Mouse (Mus musculus) c-Kit-positive CD71-positive TER-119-negative erythroid progenitor cells, embryonic 14.5 days (primary cell): ENCODE measurements around the gene Tnfsfm13.

ENCODE experiments used
- DNase-seq: peaks from one replicate; pipeline ENCODE4 v3.0.0-alpha.2; 2013; ENCODE audit warnings: low read depth

Tnfsfm13 gene

DNA sequence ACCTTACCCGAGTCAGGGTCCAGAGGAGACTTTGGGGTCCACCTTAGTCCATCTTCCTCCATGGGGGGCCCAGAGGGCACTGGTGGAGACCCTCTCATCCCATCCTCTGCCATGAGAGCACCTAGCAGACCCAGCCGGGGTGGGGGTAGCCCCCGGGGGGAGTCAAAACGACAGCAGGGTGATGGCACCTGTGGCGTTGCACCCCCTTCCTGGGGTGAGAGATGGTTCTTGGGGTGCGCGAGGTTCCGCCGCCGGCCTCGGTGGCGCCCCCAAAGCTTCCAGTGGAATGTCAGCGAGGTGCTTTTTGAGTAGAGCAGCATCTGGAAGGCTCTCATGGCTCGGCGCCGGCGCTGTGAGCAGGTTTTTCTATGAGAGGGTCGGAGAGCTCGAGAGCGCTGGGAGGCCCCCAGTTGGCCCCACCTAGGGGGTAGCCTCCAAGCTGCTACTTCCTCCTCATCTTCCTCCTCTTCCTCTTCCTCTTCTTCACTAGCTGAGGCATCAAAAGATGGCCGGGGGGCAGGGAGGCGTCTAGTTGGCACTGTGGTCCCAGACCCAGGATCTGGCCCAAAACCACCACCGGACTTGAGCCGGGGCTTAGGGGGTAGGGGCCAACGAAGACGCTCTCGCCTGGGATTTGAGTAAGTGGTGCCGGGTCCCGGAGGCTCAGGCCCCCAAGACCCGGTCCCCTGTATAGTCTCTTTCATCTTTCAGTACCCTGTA is 15.6 kb downstream of the Tnfsfm13 start:
- no peak for DNase-seq

DNA sequence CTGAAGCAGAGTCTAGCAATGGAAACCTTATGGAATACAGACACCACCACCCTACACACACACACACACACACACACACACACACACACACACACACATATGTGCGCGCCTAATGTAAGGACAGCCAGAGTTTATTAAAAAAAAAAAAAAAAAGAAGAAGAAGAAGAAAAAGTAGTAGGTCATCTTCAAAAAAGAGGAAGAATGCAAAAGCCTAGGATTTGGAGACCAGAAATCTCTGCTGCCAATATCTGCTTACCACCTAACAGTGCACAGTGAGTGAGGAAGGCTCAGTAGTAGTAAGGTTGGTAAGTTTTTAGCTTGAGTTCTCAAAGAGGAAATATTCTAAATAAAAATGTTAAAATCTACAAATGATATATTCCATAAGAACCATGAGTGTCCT is 16.8 kb downstream of the Tnfsfm13 start:
- no peak for DNase-seq

DNA sequence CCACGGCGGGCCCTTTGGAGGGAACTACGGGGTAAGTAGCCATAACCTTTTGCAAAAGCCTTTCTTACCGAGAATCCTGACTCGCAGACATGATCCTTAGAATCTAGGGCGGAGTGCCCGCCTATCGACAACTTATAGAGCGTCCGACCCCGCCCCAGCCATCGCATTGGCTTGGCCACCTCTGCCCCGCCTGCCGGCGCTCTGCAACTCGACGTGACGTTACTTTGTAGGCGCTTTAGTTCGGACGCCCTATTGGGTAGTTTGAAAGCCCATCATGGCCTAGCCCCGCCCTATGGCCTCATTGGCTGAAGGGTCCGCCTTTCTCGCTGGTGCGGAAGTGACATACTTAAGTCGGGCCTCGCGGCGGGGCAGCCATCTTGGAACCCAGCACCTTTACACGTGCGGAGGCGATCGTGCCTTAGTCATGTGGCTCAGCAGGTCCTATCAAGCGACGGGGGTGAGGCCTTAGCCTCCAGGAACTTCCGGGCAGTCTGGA is 23.6 kb downstream of the Tnfsfm13 start, which contains the start of gene Eif4a1:
TSS of gene Eif4a1 (minus strand) at position 213 of the 496 bp plus-strand sequence.
- peak; percentile 100 for DNase-seq

DNA sequence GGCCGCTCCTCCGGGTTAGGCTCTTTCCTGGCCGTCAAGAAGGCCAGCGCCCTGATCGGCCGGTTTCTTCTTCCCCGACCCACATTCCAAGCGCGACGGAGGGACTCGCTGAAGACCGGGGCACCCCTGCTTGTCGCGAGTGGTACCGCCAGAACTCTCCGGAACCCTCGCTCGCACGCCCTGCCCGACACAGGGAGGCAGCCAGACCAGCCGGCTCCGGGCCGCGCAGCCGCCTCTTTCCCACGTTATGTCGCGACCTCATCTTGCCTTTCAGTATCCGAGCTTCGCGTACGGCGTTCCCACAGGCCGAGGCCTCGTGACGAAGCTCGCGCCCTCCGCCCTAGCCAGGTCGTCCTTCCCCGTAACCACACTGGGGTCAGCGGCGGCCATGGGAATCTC is 24.2 kb downstream of the Tnfsfm13 start:
- DNase-seq = no peak

DNA sequence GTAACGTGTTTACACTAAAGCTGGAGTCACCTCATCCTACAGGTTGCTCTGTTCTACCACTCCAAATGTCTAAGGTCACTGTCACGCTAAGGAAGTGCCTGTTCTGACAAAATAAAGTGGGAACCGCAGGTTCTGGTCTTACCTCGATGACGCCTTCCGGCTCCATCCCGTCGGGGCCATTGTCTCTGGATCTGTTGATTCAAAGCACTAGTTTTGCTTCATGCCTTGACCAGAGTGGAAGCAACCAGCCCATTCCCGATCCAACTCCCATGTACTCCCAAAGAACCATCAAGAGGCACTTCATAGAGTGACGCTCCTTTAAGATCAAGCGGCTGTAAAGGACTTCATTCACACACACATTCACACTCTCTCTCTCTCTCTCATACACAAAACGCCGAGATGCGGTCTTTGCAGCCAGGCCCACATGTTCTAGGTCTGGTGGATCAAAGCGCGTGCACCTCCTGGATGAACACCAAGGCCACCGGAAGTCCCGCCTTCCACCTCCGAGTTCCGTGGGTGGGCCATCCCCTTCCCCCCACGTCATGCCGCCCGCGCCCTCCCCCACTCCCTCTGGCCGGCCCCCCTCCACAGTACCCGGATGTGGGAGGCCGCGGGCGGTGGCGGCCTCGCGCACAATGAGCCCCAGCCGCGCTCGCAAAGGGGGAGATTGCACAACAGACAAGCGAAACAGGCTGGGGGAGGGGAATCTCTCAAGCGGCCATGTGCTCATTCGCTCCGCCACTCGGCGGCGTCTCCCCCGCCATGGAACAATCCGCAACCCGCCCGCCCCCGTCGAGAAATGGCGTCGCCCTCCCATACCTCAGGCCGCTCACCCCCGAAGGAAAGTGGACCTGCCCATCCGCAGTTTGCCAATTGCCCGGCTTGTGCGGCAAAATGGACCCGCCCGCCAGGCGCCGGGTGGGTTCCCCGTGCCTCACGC is 24.8 kb downstream of the Tnfsfm13 start:
- peak; percentile 86 for DNase-seq

DNA sequence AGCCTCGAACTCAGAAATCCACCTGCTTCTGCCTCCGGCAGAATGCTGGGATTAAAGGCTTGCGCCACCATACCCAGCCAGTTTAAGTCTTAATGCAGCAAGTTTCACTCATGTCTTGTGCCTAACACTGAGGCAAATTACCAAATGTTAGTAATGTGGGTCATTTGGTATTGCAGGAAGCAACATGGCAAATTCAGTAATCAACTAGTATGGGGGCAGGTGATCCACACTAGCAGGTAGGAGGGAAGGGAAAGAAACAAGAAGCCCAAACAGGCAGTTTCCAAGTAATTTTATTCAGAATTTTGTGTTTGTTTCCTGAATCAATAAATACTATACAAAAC is 29.3 kb downstream of the Tnfsfm13 start:
- DNase-seq = no peak

DNA sequence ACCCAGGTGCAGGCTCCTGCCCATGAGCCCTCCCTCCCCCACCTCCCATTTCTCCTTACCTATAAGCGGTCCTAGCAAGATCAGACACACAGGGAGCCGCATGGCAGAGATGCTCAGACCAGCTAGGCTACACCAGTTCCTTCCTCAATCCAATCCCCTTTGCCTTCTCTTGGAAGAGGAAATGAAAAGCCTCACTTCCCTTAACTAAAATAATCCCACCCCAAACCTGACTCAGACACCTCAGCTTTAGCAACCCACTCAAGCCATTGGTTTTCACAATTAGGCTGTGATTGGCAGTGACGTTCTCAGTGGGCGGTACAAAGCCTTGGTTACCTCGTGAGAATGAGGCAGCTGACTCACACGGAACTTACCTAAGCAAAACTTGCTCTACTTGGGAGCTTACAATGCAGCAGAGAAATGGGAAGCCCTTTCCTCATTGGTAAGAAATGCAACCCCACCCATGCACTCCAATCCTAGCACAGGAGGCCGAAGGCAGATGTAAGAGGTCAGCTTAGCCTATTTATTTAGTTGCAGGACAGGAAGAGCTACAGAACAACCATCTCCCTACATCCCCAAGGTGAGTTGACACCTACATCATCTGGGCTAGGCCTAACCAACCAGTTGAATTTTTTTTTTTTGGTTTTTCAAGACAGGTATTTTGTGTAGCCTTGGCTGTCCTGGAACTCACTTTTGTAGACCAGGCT is 29.8 kb downstream of the Tnfsfm13 start, which contains the start of gene Cd68:
TSS of gene Cd68 (minus strand) at position 193 of the 704 bp plus-strand sequence.
- peak; percentile 76 for DNase-seq

DNA sequence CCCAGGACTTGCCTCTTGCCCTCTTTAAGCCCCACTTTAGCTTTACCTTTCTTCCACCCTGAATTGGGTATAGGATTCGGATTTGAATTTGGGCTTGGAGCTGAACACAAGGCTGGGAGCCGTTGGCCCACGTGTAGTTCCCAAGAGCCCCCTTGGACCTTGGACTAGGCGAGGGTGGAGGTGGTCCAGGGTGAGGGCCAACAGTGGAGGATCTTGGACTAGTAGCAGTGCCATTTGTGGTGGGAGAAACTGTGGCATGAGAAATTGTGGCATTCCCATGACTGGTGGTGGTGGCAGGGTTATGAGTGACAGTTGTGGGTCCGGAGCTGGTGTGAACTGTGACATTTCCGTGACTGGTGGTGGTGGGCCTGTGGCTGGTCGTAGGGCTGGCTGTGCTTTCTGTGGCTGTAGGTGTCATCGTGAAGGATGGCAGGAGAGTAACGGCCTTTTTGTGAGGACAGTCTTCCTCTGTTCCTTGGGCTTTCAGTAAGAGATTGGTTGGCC is 30.4 kb downstream of the Tnfsfm13 start:
- no peak for DNase-seq

DNA sequence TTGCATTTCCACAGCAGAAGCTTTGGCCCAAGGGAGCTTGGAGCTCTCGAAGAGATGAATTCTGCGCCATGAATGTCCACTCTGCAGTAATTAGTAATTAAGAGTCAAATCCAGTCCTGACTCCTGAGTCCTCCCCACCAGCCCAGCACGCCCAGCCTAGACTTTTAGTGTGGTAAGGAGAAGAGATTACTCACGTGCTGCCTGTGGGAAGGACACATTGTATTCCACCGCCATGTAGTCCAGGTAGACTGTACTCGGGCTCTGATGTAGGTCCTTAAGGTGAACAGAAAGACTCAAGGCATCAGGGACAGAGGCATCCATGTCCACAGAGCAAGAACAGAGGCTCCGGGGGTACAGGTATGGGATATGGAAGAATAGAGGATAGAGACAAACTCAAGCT is 31.1 kb downstream of the Tnfsfm13 start:
- DNase-seq = no peak

DNA sequence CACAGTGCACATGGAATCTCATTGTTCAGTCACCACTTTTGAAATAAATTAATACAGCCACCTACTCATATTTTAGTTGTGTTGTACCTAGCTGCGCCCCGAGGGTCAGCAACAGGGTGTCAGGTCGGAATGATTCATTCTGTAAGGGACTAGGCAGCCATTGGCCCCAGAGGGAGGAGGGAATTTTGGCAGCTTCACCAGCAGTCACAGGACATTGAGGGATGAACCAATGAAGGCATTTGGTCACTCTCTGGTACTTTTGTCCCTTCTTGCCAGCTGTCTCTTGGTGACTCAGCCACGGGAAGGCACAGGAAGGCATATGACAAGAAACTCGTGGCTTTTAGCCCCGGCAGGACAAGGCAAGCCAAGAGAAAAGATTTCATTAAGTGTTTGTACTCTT is 32.1 kb downstream of the Tnfsfm13 start:
- no peak for DNase-seq

DNA sequence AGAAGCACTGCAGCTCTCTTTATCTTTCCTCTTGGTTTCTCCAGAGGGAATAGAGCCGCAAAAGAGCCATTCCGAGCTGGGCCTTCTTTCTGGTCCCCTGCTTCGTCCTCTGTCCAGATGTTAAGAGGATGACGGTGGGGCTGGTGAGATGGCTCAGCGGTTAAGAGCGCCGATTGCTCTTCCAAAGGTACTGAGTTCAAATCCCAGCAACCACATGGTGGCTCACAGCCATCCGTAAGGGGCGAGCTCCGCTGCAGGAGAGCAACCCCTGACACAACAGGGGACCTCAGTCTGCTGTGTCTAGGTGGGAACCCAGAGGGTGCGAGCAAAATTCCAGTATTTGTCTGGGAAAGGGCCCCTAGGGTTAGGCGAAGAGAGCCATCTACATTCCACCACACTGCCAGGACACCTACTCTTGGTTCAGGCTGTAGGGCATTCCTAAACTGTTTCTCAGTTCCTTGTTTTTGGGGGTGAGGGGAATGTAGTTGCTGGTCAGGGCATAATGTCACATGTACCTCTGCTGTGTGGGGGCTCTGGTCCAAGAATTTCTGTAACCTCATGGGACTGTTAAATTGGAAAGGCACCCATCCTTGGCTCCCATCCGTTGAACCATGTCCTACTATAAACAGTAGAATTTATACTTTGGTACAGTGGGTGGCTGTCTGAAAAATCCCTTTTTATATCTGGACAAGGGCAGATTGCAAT is 32.8 kb downstream of the Tnfsfm13 start:
- DNase-seq = no peak

DNA sequence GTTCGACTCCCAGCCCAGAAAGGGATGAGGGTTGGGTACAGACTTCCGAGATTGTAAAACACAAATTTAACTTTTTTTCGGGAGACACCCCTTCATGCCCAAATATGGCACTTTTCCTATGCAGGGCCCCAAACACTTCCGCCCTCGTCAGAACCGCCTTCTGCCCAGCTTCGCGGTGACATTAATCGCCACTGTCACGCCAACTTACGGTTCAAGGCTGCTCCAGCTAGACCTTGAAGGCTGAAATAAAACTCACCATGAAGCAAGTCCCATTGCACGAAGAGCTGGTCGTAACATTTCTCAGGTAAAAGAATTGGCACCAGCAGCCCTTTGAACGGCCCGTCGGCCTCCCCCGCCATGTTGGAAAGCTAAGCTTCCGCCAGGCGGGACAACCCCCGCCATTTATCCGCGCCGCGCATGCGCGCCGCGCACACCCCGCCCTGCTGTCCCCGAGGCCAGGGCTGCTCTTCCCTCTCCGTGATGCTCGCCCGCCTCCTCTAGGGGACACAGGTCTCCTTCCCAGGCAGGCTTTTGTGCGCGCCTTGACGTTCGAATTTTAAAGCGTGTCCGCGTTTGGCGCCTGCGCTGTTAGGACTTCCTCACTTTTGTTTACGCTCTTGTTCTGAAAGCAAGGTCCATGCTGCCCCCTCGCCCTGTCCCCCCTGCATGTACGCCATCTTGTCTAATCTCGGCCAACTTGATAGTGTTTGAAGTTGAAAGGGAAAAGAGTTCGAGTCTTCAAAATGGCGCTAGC is 33.5 kb downstream of the Tnfsfm13 start, which contains the start of gene Mpdu1:
TSS of gene Mpdu1 (minus strand) at position 430 of the 754 bp plus-strand sequence.
- DNase-seq = peak; percentile 86

DNA sequence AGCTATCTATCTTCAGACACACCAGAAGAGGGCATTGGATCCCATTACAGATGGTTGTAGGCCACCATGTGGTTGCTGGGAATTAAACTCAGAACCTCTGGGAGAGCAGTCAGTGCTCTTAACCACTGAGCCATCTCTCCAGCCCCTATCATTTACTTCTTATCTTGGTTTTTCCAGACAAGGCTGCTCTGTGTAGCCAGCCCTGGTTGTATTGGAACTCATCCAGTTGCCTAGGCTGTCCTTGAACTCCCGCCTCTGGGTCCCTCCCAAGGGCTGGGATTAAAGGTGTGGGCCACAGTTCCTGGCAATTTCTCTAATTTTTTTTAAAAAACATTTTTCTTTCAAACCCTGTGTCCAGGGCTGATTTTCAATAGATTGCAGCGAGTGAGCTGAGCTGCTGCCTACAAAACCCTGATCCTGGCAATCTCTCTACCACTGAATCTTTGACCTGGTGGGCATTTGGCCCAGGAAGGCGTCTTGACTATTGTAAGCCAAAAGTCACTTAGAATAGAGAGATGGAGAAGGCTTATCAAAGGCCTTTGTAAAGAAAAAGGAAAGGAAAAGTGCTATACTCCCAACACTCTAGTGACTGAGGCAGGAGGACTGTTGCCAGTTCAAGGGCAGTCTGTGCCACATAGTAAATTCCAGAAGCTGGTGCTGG is 34.5 kb downstream of the Tnfsfm13 start:
- DNase-seq = no peak

DNA sequence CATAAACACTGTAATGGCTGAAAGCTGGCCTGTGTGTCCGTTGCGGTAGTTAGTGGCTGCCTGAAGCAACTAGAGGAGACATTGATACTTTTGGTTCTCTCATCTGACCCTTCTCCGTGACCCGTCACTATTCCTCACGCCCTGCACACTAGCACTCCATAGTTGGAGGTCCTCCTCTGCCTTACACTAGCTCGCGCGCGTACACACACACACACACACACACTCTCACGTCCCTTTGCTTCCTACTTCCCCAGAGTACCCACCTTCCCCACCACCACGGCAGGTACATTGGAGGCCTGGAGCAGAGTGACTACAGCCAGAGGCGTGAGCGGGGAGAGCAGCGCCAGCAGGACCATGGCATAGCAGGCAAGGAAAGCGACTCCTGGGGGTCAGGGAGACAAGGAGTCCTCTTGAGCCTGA is 38.4 kb downstream of the Tnfsfm13 start:
- DNase-seq = no peak

DNA sequence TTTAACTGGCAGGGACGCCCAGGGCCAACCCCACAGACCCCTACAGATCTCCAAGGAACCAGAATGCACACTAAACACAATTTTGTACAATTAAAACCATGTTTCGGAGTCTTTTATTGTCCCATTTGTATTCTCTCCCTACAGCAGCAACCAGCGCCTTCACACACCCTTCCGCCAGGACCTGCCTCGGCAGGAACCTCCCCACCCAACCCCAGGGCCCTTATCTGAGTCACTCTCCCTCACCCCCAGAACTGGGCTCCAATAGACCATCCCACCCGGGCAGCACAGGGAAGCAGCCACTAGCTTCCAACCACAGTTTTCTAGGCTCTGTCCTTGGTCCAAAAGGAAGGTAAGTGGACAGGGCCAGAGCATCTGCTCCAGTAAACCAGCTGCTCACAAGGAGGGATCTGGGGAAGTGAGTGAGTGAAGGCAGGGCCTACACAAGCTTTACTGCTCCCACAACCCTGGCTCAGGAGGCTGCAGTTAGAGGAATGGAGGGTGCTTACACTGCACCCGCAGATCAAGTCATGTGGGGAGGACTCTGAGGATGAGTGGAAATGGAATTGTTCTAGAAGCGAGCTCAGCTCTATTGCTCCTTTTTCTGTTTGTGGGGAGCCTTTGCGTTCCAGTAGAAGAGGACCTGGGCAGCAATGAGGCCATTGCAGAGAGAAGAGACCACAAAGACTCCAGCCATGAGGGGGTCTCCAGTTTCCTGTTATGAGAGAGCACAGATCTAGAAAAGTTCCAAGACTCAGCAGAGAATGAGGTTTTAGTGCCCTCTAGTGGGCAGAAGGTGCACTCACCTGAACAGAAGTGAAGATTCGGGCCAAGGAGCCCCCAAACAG is 39.1 kb downstream of the Tnfsfm13 start:
- no peak for DNase-seq

DNA sequence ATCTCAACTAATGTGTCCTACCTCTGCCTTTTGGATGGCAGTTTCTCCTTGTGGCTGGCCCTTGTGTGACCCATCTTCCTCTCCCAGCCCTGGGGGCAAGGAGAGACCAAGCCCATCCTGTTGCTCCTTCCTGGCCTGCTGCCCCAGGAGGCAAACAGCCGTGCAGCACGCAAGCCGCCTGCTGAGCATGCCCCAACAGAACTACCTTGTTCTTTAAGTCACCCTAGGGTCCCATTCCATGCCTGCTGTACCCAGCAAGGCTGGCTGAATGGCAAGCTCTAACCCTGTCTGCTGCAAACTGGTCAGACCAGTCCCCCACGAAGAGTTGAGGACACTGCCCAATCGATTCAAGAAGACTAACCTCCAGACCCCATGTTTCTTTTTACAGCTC is 39.8 kb downstream of the Tnfsfm13 start:
- DNase-seq = no peak

DNA sequence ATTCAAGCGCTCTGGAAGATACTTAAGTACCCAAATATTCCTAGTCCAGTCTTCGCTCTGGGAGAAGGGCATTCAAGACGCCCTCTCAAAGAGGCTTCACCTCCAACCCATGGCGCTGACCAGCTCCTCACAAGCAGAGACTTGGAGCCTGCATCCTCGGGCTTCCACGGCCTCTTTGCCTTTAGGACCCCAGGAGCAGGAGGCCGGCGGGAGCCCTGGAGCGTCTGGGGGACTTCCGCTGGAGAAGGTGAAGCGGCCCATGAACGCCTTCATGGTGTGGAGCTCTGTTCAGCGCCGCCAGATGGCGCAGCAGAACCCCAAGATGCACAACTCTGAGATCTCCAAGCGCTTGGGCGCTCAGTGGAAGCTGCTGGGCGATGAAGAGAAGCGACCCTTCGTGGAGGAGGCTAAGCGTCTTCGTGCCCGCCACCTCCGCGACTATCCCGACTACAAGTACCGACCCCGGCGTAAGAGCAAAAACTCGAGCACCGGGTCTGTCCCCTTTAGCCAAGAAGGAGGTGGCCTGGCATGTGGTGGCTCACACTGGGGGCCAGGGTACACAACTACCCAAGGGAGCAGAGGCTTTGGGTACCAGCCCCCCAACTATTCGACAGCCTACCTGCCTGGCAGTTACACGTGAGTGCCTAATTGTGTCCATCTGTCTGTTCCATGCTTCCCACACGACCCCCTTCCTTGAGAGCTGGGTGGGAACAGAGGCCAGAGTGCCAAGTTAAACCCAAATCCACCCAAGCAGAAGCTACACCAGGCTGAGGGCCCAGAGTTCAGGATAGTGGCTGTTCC is 40.4 kb downstream of the Tnfsfm13 start, which contains the start of gene Sox15:
TSS of gene Sox15 (plus strand) at position 51 of the 801 bp plus-strand sequence.
- DNase-seq = no peak

DNA sequence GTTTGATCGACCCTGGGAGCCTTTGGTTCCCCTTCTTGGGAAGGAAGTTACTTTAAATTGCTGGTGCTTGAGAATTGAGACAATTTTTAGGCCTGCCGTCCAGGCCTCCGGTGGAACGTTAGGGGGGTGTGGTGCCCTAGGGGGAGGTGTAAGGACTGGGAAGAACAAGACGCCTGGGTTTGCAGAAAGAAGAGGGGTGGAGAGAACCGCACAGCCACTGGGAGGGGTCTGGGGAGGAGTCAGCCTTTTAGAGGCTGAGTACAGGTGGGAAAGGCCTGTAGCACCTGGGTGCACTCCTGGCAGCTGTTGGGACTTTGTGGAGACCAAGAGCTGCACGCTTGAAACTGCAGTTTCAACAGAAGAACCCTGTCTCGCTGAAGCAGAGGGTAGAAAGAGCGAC is 41.1 kb downstream of the Tnfsfm13 start:
- no peak for DNase-seq
